Mouse (Mus musculus) bone marrow, adult 2 months (tissue): Measurements from ENCODE around the gene Anxa11.
"Not testable (repeated sequence)": the region's sequence is repeated elsewhere in the genome, so short reads cannot be mapped to it uniquely, and the experiment has no call there.

Experiments used
- CTCF ChIP-seq: fragments of 200-500 bp; IDR thresholded peaks from 2 replicates; pipeline ENCODE4 v1.5.1; 2011; ENCODE audit warnings: low read length, control low read depth; ENCODE audit not compliant: control insufficient read depth, insufficient read depth
- POLR2A ChIP-seq: fragments of 200-500 bp; IDR thresholded peaks from 2 replicates; pipeline ENCODE4 v1.6.1; 2011; ENCODE audit warnings: low read depth, mild to moderate bottlenecking, control low read depth, low read length, borderline replicate concordance; ENCODE audit not compliant: control insufficient read depth

GRCm38 (mm10) chr14:25926814-25927561 lies 85.0 kb downstream of the Anxa11 start:
- TF ChIP-seq POLR2A, CTCF: not testable (repeated sequence)
